Mouse (Mus musculus) gastrocnemius, adult 18-20 months (tissue): ENCODE measurements around the gene Pisd. TPM values are rescaled to one million over a fixed set of nuclear protein-coding genes. Genes with fewer than 3 reads are reported as not detected.

Experiments
- DNase-seq: peaks from one replicate; pipeline ENCODE4 v3.0.0; 2021; ENCODE audit warnings: low spot score
- total RNA-seq, 2 experiments: library from RNA; stranded (reverse); gene quantifications; 2 replicates each; pipeline ENCODE4 v1.2.3; 2021

Pisd gene
- total RNA-seq, 2 experiments from 2014 or later, result 10.8 to 14.1 TPM

GRCm38 (mm10) chr5:32712221-32713041 is 73.0 kb downstream of the Pisd start:
- no peak for DNase-seq

GRCm38 (mm10) chr5:32711485-32711884 is 74.0 kb downstream of the Pisd start:
- no peak for DNase-seq

- no peak for DNase-seq
Observed at GRCm38 (mm10) chr5:32706226-32706780, 79.1 kb downstream of the Pisd start.

GRCm38 (mm10) chr5:32697208-32697867 is 88.1 kb downstream of the Pisd start:
- DNase-seq, result no peak

- DNase-seq, result no peak
Observed at GRCm38 (mm10) chr5:32693411-32693810, 92.0 kb downstream of the Pisd start.

Other genes starting within 250 kb of the Pisd start
- gene Yes1, start 174.5 kb downstream of the Pisd start, total RNA-seq, result 1 to 10 TPM; 6.1 to 9.7 TPM
- gene Gm20671, start 41.5 kb upstream of the Pisd start, total RNA-seq, result 1 to 10 TPM in 1 of 2 experiments, not detected in 1; 1.1 TPM
- gene Prr14l, start 68.6 kb upstream of the Pisd start, total RNA-seq, result 1 to 10 TPM; 4.1 to 4.2 TPM
- gene Depdc5, start 78.1 kb upstream of the Pisd start, total RNA-seq, result 10 to 100 TPM; 13.0 to 14.1 TPM
- 10 to 100 TPM; 53.1 to 54.1 TPM for gene Ywhah, start 233.2 kb upstream of the Pisd start, total RNA-seq